1 mouse cellular context compared by ENCODE assay signal in genomic region chr15:79353690-79354305, GRCm38 (mm10).
TF ChIP-seq lines count a peak whose summit lies in the region.

No protein-coding gene starts in this region.

TF ChIP-seq in CH12.LX, 34 proteins besides CTCF, POLR2A, EP300 and RAD21:
- no peak for TF ChIP-seq MYC (IDR thresholded peaks at IDR 0.05; ENCODE audit: low read depth, low read length)
- TF ChIP-seq UBTF (IDR thresholded peaks at IDR 0.05; ENCODE audit: low read depth, low read length): no peak
- TF ChIP-seq IRF4 (IDR thresholded peaks at IDR 0.05; ENCODE audit: low read depth, low read length): no peak
- TF ChIP-seq ZMIZ1 (IDR thresholded peaks at IDR 0.05; ENCODE audit: low read depth, low read length): no peak
- no peak for TF ChIP-seq USF2 (conservative IDR thresholded peaks at IDR 0.05; ENCODE audit: low read depth, low read length)
